Mouse (Mus musculus) thymus, postnatal 25 days (tissue): ENCODE measurements at regions not wholly inside any gene's neighbourhood (a gene's known extent, or its start where the extent isn't known, plus 50 kb on each side); places are given as distances from the start of the nearest gene placed in this dataset.
A peak's percentile ranks its signal among the peaks of the same experiment; 100 is the strongest.

Experiments used
- DNase-seq: peaks from one replicate; pipeline ENCODE4 v3.0.0; 2022

GRCm38 (mm10) chr14:25346813-25347610, 112.0 kb upstream of the Zmiz1 start:
- DNase-seq = no peak

- DNase-seq = no peak
These were observed 108.6 kb upstream of the Zmiz1 start for GRCm38 (mm10) chr14:25350282-25350964.

GRCm38 (mm10) chr14:25353804-25354203, 105.2 kb upstream of the Zmiz1 start:
- no peak for DNase-seq

- no peak for DNase-seq
These were observed 104.6 kb upstream of the Zmiz1 start for GRCm38 (mm10) chr14:25354288-25354850.

GRCm38 (mm10) chr14:25357805-25358204, 101.2 kb upstream of the Zmiz1 start:
- no peak for DNase-seq

- DNase-seq = no peak
These were observed 99.1 kb upstream of the Zmiz1 start for GRCm38 (mm10) chr14:25359824-25360294.

- DNase-seq = no peak
These were observed 98.3 kb upstream of the Zmiz1 start for GRCm38 (mm10) chr14:25360726-25361125.

GRCm38 (mm10) chr14:25361129-25361528, 97.9 kb upstream of the Zmiz1 start:
- DNase-seq = no peak

GRCm38 (mm10) chr14:25362771-25363170, 96.2 kb upstream of the Zmiz1 start:
- DNase-seq = no peak

GRCm38 (mm10) chr14:25365226-25365800, 93.7 kb upstream of the Zmiz1 start:
- no peak for DNase-seq

GRCm38 (mm10) chr14:25366009-25366408, 93.0 kb upstream of the Zmiz1 start:
- no peak for DNase-seq

GRCm38 (mm10) chr14:25370306-25371020, 88.5 kb upstream of the Zmiz1 start:
- no peak for DNase-seq

GRCm38 (mm10) chr14:25371021-25371400, 88.0 kb upstream of the Zmiz1 start:
- DNase-seq = no peak

GRCm38 (mm10) chr14:25371661-25372060, 87.3 kb upstream of the Zmiz1 start:
- no peak for DNase-seq

GRCm38 (mm10) chr14:25372581-25372980, 86.4 kb upstream of the Zmiz1 start:
- no peak for DNase-seq

- DNase-seq = no peak
These were observed 85.8 kb upstream of the Zmiz1 start for GRCm38 (mm10) chr14:25373167-25373566.

GRCm38 (mm10) chr14:25375001-25375400, 84.0 kb upstream of the Zmiz1 start:
- DNase-seq = no peak

- DNase-seq = no peak
These were observed 81.9 kb upstream of the Zmiz1 start for GRCm38 (mm10) chr14:25377091-25377490.

GRCm38 (mm10) chr14:25377554-25377899, 81.5 kb upstream of the Zmiz1 start:
- DNase-seq = no peak

- peak; percentile 90 for DNase-seq
These were observed 80.9 kb upstream of the Zmiz1 start for GRCm38 (mm10) chr14:25377900-25378716.

GRCm38 (mm10) chr14:25378717-25379224, 80.2 kb upstream of the Zmiz1 start:
- peak; percentile 64 for DNase-seq
